Mouse (Mus musculus) kidney, adult 2 months (tissue): ENCODE results near the gene Raver2.

ENCODE experiments used
- CTCF ChIP-seq: fragments of 200-500 bp; conservative IDR thresholded peaks from 2 replicates; pipeline ENCODE4 v1.5.1; 2011; ENCODE audit warnings: low read depth, mild to moderate bottlenecking, control low read depth, low read length, moderate library complexity, mixed read lengths; ENCODE audit not compliant: insufficient read depth, insufficient read length
- POLR2A ChIP-seq: fragments of 200-500 bp; IDR thresholded peaks from one replicate; pipeline ENCODE4 v1.6.1; 2011; ENCODE audit warnings: low read depth, low read length, control low read depth

DNA sequence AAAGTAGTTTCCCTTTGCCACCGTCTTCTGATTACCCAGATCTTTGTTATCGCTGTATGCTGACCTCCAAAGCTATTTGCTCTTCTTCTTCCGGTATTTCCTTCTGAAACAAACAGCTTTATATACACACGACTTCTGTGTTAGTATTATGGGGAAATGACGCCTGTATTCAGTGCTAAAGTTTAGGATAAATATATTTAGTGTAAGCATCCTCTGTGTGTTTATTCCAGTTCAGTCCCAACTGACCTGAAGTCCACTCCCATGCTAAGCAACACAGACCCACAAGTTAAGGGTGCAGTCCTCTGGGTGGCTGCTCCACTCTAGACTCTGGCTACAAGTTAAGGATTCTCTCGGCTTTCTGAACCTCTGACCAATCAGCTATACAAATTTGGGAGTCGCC is 52.2 kb downstream of the Raver2 start:
- no peak for TF ChIP-seq CTCF
- no peak for TF ChIP-seq POLR2A
